Mouse (Mus musculus): ENCODE results near the gene Mtmr12. TPM values are rescaled to one million over a fixed set of nuclear protein-coding genes. Genes with fewer than 3 reads are reported as not detected.
"Not testable (repeated sequence)": the region's sequence is repeated elsewhere in the genome, so short reads cannot be mapped to it uniquely, and the experiment has no call there.

Mtmr12 gene
- total RNA-seq (2021): 10 to 100 TPM; 15.5 to 16.1 TPM

- DNase-seq: peak; percentile 100
- intact Hi-C loops (cut with DNase I): no loop called here
Observed at GRCm38 (mm10) chr15:12204319-12205159, at the start of gene Mtmr12. Gene Mtmr12 (plus strand): TSS chr15:12205028.

- DNase-seq: peak; percentile 27
- intact Hi-C loops (cut with DNase I): no loop called here
Observed at GRCm38 (mm10) chr15:12178126-12178525, 26.7 kb upstream of the Mtmr12 start.

GRCm38 (mm10) chr15:12181181-12181805 lies 23.5 kb upstream of the Mtmr12 start:
- intact Hi-C loops (cut with DNase I); DNase-seq: not testable (repeated sequence)

- no peak for DNase-seq
- intact Hi-C loops (cut with DNase I): loop anchor here (5.0 kb wide), 1 partner anchor 73 kb away; no protein-coding TSS in a partner anchor
Observed at GRCm38 (mm10) chr15:12193880-12194816, 10.7 kb upstream of the Mtmr12 start.

GRCm38 (mm10) chr15:12194817-12195735 lies 9.8 kb upstream of the Mtmr12 start:
- intact Hi-C loops (cut with DNase I): loop anchor here (5.0 kb wide), 1 partner anchor 72 kb away; no protein-coding TSS in a partner anchor
- no peak for DNase-seq

- no peak for DNase-seq
- intact Hi-C loops (cut with DNase I): no loop called here
Observed at GRCm38 (mm10) chr15:12195966-12196365, 8.9 kb upstream of the Mtmr12 start.

- intact Hi-C loops (cut with DNase I): no loop called here
- DNase-seq: peak; percentile 62
Observed at GRCm38 (mm10) chr15:12196410-12197191, 8.2 kb upstream of the Mtmr12 start.

GRCm38 (mm10) chr15:12197361-12197760 lies 7.5 kb upstream of the Mtmr12 start:
- no peak for DNase-seq
- intact Hi-C loops (cut with DNase I): no loop called here

- no peak for DNase-seq
- intact Hi-C loops (cut with DNase I): no loop called here
Observed at GRCm38 (mm10) chr15:12200021-12200420, 4.8 kb upstream of the Mtmr12 start.

- intact Hi-C loops (cut with DNase I): no loop called here
- DNase-seq: no peak
Observed at GRCm38 (mm10) chr15:12201856-12202255, 3.0 kb upstream of the Mtmr12 start.

GRCm38 (mm10) chr15:12202456-12202855 lies 2.4 kb upstream of the Mtmr12 start:
- no peak for DNase-seq
- intact Hi-C loops (cut with DNase I): no loop called here

GRCm38 (mm10) chr15:12203008-12203407 lies 1.8 kb upstream of the Mtmr12 start:
- DNase-seq; intact Hi-C loops (cut with DNase I): not testable (repeated sequence)

- DNase-seq: no peak
- intact Hi-C loops (cut with DNase I): no loop called here
Observed at GRCm38 (mm10) chr15:12203512-12204318, 1.1 kb upstream of the Mtmr12 start.

GRCm38 (mm10) chr15:12205160-12205901 lies 503 bp downstream of the Mtmr12 start:
- peak; percentile 34 for DNase-seq
- intact Hi-C loops (cut with DNase I): no loop called here

- intact Hi-C loops (cut with DNase I): no loop called here
- DNase-seq: no peak
Observed at GRCm38 (mm10) chr15:12205902-12206645, 1.2 kb downstream of the Mtmr12 start.

GRCm38 (mm10) chr15:12206646-12207222 lies 1.9 kb downstream of the Mtmr12 start:
- intact Hi-C loops (cut with DNase I): no loop called here
- no peak for DNase-seq
